Mouse (Mus musculus) left cerebral cortex, postnatal 4 days (tissue): ENCODE measurements around the gene Cdkn2aipnl. TPM values are rescaled to one million over a fixed set of nuclear protein-coding genes. Genes with fewer than 3 reads are reported as not detected.

ENCODE experiments used
- DNase-seq: peaks from one replicate; pipeline ENCODE4 v3.0.0-alpha.2; 2022
- intact Hi-C: fragments of 180-260 bp; cut with DNase I; formaldehyde crosslinking; loops from one replicate; pipeline ENCODE4 v1.15.1; 2025
- total RNA-seq, 2 experiments: library from RNA; stranded (reverse); gene quantifications; 2 replicates each; pipeline ENCODE4 v1.2.3; 2021

Gene Cdkn2aipnl
- total RNA-seq, 2 experiments from 2014 or later, result 52.8 to 53.3 TPM

DNA sequence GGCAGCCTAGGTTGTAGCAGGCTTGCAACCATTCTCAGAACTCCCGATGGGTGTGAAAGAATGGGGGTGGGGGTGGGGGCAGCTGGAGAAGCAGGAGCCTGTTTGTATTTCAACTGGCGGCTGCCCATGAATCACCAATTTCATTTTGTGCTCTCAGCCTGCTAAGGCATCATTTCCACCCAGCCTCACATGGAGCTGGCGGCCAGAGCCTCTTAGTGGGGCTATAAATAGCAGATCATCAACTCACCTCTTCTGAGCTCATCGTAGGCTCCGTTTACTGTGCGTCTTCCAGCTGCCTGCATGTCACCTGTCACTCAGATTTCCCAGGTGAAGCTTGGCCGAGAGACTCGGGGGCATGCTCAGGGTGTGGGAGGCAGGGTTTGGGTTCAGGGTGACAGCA, 21.9 kb upstream of the Cdkn2aipnl start:
- DNase-seq, result peak; percentile 9
- intact Hi-C loops, result no loop called here

DNA sequence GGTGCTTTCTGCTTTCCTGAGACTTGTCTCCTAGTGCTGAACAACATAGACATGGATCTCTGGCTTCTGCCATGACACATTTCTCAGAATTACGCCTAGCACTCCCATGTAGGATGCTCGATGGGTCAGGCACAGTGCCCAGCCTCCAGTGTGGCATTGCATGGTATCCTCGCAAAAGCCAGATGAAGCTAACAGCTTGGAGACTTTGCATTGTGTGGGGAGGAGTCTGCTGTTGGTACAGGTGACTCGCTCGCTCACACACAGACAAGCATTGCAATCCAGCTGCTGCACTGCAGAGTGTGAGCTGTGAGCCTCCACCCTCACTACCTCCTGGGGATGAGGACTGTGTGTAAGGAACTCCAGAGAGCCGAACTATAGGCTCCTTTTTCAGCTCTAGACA, 21.3 kb upstream of the Cdkn2aipnl start:
- intact Hi-C loops, result no loop called here
- DNase-seq, result no peak

DNA sequence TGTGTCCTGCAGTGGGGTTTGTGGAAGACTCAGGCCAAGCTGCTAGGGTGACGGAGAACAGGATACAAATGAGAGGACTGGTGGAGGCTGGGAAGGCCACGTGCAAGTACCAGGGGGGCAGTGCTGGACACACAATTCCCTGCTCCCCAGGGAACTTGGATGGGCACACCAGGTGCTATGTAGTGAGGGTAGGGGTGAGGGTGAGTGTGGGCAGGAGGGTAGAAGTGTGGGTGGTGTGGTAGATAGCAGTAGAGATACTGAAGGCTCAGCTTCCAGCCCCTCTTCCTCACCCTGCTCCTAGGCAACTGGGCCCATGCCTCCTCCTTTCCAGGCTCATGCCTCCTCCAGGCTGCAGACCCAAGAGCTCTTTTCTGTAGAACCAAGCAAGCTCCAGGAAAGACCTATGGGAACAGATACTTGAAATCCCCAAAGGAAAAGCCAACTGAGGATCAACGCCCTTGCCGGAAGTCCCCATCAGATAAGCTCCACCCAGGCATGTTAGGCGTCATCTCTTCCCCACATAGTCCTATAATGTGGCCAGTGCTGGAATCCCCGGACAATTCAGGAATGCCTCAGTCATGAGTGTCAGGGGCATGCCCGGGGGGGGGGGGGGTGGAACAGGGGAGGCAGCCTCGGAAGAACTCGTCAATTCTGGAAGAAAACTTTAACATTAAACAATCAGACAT, 18.2 kb upstream of the Cdkn2aipnl start:
- DNase-seq, result no peak
- intact Hi-C loops, result no loop called here

DNA sequence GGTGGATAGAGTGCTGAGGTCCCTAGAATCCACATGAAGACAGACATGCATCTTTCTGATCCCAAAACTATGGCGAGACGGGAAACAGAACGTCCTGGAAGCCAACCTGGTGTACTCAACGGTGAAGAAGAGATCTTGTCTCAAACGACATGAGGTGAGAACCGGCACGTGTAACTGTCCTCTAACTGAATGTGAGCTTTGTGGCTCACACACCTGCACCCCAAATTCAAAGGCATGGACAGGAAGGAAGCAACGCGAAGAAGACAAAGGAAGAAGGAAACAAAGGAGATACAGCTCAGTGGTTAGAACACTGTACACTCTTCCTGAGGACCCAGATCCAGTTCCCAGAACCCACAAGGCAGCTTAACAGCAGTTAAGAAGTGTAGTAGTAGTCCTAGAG, 17.5 kb upstream of the Cdkn2aipnl start:
- no peak for DNase-seq
- intact Hi-C loops, result no loop called here

DNA sequence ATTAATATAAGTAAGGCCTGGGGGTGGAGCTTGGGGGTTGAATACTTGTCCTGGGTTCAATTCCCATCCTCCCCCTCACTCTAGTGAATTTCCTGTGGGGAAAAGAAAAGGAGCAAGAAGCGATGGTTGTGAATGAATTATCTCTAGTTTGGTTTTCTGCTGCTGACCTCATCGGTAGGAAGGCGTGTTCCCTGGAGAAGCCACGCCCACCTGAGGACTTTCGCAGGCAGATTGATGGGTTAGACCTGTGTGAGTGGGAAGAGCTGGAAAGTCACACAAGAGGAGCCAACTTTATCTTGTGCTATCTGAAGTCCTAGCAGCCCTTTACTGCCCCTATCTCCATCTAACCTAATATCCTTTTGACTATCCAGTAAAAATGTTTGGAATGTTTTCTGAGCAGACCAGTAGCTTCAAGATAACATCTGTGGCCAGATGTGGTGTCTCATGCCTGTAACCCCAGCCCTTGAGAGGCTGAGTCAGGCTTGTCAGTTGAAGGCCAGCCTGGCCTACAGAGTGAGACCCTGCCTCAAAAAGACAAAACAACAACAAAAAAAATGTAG, 15.5 kb upstream of the Cdkn2aipnl start:
- intact Hi-C loops, result no loop called here

DNA sequence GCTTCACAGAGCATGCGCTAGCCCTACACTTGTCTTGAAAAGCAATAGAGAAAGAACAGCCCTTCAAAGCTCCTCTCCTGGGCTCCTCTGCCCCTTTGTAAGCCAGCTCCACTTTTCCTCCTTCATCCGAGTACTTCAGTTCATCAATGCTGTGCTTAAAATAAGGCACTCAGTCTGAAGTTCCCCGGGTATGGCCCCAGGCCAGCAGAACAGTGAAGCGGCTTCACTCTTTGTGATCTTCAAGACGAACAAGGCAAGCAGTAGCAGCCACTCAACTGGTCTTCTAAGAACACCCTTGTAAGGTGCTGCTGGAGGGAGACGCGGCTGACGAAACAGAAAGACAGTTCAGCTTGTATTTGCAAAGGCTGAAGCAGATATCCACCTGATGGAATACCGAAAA, 11.3 kb upstream of the Cdkn2aipnl start:
- DNase-seq, result no peak
- intact Hi-C loops, result no loop called here

More for the DNA sequence above, 15.5 kb upstream of the Cdkn2aipnl start:
- no peak for DNase-seq

DNA sequence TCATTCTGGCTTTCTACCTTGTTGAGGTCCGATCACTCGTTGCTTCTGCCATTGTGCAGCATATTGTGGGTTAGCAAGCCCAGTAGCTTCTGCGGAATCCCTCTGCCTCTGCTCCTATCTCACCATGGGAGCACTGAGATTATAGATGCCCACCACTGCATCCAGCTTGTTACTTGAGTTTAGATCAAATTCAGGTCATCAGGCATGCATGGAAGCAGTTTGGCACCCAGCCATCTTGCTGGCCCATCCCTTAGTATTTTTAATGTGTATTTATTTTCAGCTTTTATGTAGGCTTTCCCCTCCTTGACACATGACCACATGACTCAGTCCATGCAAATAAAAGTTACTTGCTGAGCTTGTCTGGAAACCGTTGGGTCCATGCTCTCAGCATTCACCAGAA, 9.7 kb upstream of the Cdkn2aipnl start:
- intact Hi-C loops, result no loop called here
- DNase-seq, result no peak

DNA sequence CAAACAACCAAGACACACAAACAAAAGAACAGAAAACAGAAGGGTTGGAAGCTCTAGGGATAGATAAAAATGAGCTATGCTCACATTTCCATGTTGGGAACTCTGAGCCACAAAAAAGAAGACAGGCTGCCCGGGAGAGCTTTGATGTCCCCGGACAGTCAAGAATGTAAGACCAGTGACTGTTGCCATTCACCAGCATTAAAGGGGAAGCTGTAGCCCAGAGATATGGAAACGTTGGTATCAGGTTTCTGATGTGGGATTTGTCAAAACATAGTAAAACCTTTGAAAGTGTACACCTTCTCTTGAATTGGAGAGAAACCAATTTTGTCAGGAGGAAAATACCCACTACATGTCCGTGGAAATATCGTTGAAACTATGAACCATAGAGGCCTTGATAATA, 8.0 kb upstream of the Cdkn2aipnl start:
- intact Hi-C loops, result no loop called here
- DNase-seq, result no peak

DNA sequence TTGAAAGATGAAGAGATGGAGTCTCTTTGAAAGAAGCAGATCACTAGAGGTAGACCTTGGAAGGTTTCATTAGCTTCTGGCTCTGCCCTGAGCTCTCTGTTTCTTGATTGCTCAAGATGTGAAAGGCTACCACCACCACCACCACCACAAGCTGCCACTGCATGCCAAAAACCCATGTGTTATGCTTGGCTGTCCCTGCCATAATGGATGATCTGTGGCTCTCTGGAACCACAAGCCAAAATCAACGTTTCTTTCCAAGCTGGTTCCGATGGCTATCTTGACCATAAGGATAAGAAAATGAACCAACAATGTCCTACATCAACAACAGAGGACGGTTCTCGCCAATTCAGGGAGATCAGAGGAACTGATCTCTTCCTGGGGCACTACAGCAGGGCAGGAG, 7.4 kb upstream of the Cdkn2aipnl start:
- intact Hi-C loops, result no loop called here
- DNase-seq, result no peak

DNA sequence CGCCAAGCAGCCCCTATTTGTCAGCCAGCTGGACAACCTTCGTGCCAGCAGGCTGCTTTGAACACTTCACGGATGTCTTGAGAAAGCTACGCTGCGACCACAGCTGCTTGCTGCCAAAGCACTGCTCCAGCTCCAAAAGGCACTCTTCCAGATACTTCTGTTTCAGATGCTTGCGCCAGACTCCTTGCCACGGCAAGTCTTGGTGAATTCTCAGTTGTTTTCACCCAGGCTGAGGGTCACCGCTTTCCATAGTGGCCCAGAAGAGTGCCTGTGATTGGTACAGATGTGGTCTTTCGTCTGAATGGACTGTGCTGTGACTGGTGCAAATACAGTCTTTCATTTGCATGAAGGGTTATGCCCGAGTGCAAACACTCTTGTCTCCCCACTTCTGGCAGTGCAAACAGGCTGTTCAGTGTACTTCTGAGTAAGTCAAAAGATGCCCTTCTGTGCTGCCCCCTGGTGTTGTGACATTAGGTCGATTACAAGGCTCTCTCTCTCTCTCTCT, 6.4 kb upstream of the Cdkn2aipnl start:
- DNase-seq, result peak; percentile 54
- intact Hi-C loops, result no loop called here

DNA sequence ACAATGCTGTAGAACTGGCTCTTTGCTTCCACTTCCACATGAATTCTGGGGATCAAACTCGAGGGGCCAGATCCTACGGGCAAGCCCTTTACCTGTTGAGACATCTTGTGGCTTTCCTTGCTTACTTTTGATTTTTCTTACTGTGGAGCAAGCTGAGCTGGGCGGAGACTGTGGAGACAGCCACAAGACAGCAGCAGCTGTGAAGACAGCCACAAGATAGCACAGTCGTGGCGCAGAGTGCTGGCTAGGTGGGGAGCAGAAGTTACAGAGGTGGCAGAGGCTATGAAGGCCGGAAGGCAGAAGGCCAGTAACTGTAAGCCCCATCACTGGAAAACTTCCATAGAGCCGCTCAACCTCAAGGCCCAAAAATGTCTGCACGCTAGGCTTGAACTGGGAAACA, 5.7 kb upstream of the Cdkn2aipnl start:
- no peak for DNase-seq
- intact Hi-C loops, result no loop called here

DNA sequence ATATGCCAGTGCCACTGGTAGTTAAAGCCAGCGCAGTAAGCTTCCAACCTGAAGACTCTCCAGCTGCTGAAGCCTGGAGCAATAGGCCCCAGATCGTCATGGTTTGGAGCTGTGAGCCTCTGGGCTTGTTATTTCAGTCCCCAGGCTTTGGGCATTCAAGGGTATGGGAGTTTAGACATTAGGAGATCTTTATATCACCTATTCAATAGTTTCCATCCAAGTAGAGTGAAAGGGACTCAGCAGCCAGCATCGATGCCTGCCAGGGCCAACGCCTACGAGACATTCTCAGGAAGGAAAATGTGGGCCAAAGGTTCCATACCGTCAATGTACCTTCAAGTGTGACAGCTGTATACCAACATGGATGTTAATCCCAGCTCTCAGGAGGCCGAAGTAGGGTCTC, 5.2 kb upstream of the Cdkn2aipnl start:
- no peak for DNase-seq
- intact Hi-C loops, result no loop called here

DNA sequence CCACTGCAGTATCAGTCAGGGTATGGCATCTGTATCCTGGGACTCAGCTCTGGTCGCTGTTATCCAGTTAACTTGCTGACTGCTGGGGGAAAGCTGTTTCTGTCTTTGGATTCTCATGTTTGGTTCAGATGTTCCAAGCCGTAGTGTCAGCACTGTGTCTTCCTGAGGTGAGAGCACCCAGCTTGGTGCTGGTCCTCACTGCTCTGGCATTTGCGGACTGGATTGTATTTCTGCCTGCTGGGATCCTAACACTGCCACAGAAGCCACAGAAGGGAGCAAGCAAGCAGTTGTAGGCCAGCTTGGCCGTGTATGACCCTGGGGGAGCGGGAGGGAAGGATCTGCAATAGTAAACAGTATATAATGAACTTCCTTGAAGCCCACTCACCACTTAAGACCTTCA, 810 bp upstream of the Cdkn2aipnl start:
- no peak for DNase-seq
- intact Hi-C loops, result loop anchor here (2.0 to 5.0 kb wide), 2 partner anchors 110 to 144 kb away; partner anchors contain the start of gene Jade2

DNA sequence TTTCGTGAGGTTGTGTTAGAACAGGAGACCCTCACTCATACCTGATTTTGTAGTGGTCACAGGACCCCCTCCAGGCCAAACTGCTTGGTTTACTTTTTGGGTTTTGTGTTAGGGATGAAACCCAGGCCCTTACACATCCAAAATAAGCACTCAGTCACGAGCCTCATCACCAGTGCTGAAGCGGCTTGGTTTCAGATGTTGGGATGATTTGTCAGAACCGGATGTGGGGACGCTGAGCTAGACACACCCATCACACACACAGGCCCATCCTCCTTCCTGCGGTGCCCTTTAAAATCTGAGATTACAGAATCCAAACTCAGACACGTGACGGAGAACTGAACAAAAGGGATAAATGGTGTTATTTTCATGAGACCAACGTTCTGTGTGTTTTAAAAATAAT, 1.4 kb downstream of the Cdkn2aipnl start:
- intact Hi-C loops, result loop anchor here (5.0 kb wide), 1 partner anchor 147 kb away; no protein-coding TSS in a partner anchor

DNA sequence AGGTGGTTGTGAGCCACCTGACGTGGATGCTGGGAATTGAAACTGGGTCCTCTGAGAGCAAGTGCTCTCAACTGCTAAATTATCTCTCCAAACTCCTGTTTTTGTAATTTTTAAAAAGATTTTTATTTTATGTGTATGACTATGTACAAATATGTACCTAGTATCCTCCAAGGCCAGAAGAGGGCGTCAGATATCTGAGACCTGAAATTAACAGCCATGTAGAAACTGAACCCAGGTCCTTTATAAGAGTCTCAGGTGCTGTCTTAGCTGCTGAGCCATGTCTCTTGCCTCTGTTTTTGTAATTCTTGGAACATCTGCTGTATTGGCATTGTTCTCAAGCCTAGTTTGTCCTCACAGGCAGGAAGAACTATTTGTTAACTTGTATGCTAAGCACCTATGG, 2.0 kb downstream of the Cdkn2aipnl start:
- no peak for DNase-seq
- intact Hi-C loops, result loop anchor here (5.0 kb wide), 1 partner anchor 147 kb away; no protein-coding TSS in a partner anchor

More for the DNA sequence above, 1.4 kb downstream of the Cdkn2aipnl start:
- no peak for DNase-seq

DNA sequence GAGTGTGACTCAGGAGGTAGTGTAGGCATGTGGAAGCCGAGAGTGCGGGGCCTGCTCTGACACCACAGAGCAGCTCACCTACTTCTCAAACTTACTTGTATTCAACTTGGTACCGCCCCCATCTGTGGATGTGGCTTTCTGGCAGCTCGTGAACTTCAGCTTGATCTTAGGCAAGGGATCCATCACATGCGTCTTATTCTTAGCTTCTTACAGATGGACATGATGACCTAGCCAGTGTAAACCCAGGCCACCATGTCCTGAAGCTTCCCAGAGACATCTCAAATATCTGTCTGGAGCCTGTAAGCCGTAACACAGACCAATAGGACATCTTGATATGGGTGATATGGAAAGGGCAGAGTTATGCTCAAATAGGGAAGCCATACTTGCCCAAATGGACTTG, 4.2 kb downstream of the Cdkn2aipnl start:
- intact Hi-C loops, result no loop called here

DNA sequence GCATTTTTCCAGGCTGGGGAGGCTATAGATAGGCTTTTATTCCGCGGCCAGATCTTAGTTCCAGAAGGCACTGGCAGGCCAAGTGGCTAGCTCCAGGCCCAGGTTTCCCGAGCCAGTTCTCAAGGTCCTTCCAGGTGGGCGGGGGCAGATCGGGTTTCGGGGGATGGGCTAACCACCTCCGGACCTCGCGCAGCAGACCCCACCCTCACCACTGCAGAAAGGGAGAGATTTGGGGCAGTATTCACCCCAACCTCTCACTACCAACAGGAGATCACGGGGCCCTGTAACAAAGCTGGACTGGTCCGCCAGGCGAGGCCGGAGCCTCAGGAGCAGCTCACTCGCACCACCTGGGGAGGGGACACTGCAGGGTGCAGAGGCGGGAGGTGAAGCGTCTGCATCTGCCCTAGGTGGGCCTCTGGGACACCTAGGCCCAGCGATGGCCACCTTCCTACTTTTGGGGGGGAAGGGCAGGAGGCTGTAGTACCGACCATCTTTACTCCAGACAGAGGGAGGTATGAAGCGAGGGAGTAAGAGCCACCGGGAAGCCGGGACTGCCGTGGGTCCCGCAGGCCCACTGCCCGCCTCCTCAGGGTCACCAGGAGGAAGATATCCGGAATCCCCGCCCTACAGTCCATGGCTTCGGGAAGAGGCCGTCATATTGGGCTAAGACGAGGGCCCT, 32.3 kb downstream of the Cdkn2aipnl start:
- intact Hi-C loops, result no loop called here
- peak; percentile 61 for DNase-seq

More for the DNA sequence above, 4.2 kb downstream of the Cdkn2aipnl start:
- no peak for DNase-seq

DNA sequence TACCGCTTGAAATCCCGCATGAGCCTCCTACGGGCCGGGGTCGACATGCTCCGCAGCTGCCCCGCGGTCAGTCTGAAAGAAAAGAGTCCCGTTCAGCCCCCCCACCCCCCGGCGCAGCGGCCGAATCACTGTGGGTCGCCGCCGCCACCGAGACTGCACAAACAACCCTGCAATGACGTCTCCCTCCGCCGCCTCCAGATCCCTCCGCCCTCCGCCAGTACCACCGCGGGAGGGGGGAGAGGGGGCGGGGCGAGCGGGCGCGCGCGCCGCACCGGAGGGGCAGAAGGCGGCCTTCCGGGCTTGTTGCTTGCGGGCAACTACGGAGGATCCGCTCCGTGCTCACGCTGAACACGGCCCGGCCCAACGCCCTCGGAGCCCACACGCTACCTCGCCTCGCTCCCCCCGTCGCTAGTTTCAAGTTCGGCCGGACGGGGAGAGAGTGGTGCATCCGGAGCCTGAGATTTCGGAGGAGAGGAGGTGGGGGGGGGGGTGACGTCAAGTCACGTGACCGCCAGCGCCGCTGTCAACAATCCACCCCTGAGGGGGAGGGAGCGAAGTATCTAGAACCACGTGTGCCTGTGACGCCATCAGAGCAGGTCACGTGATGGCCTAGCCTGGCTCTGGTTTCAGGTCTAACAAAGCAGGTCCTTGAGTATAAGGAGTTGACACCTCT, 33.0 kb downstream of the Cdkn2aipnl start, which contains the start of gene Ube2b:
Gene Ube2b (minus strand): TSS at position 473 of the 673 bp plus-strand sequence.
- peak; percentile 97 for DNase-seq
- intact Hi-C loops, result no loop called here

DNA sequence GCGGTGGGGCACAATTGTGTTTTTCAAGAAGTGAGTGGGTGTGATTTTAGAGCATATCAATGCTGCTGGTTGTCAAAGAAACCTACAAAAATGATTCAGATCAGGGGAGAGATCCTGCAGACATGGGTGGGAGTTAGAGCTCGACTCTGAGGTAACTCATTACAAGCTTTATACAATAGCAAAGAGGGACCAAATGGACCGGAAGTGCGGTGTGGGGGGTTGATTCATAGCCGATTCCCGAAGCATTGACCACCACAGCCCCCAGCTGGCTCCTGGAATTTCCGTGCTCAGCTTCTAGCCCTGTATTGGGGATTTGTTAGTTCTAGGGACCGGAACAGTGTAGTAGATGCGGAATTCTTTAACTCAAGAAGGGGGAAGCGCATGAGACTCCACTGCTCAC, 33.9 kb downstream of the Cdkn2aipnl start:
- no peak for DNase-seq
- intact Hi-C loops, result no loop called here

DNA sequence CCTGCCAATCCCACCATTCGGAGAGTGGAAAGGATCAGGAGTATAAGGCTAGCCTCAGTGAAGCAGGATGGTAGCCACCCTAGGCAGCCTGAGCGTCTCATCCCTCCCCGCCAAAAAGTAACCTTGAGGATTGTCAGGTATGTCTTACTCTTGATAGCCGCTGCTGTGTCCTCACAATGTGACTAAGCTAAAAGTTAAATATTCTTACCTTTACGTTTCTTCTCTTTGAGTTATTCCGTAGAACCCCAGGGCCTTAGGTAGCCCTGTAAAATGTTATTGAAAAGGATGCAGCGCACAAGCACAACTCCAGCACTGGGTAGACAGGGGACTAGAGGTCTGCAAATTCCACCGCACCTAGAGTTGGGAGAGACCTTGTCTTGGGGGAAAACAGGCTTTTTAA, 34.4 kb downstream of the Cdkn2aipnl start:
- no peak for DNase-seq
- intact Hi-C loops, result no loop called here

DNA sequence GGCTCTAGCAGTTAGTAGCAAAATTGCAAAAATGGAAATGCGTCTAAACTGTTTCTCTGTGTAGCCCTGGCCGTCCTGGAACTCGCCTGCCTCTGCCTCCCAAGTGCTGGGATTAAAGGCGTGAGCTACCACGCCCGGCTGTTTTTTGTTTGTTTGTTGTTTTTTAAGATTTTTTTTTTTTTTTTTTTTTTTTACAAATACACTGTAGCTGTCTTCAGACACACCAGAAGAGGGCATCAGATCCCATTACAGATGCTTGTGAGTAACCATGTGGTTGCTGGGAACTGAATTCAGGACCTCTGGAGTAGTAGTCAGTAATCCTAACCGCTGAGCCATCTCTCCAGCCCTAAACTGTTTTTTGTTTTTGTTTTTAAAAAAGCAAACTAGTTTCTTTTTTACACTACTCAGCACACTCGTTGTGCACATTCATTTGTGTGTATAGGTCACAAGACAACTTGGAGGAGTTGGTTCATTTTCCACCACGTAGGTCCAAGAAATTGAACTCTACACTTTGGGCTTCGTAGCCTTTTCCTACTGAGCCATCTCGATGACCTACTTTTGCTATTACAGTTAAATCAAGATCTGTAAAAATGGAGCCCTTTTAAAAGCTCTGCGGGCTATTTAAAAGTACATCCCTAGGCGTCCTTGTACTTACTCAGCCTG, 35.5 kb downstream of the Cdkn2aipnl start:
- intact Hi-C loops, result no loop called here
- DNase-seq, result no peak
